Mouse (Mus musculus) ES-CJ7 (cell line): Measurements from ENCODE around the gene Hmcn1.

Experiments
- DNase-seq: peaks from one replicate; pipeline ENCODE4 v3.0.0; 2011; ENCODE audit warnings: low read depth, low spot score

Gene Hmcn1

GRCm38 (mm10) chr1:150877920-150878319, 115.3 kb downstream of the Hmcn1 start:
- DNase-seq: no peak

DNA sequence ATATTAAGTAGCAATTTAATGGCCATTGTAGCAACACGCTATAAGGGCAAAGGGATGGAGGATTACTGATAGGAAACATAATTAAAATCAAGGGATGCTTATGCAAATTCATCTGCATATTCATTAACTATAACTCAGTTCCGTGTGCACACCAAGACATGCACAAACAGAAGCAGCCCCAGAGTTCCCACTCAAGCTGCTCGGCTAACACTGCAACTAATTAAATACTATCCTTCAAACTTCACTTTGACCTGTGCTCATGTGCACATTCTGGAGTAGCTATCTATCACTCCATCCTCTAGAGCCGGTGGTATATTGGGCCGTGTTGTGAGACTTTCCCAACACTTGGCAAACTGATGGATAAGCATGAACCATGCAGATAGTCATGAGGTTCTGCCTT, 119.2 kb downstream of the Hmcn1 start:
- no peak for DNase-seq

DNA sequence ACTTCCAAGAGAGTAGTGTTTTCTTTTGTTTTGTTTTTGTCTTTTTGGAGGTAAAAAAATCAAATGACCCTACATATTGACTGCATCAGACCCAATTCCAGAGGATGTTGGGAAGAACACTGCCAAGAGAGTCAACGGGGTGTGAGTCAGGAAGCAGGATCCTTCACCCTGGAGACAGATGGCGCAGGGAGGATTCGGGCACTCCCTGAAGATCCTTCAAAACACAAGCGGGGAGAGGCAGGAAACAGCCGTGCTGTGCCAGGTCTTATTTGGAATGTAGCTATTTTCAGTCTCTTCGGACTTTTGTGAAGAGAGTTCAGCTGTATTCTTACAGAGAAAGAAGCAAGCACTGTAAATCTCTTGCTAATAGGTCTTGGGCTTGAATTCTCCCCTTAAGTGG, 120.0 kb downstream of the Hmcn1 start:
- no peak for DNase-seq

DNA sequence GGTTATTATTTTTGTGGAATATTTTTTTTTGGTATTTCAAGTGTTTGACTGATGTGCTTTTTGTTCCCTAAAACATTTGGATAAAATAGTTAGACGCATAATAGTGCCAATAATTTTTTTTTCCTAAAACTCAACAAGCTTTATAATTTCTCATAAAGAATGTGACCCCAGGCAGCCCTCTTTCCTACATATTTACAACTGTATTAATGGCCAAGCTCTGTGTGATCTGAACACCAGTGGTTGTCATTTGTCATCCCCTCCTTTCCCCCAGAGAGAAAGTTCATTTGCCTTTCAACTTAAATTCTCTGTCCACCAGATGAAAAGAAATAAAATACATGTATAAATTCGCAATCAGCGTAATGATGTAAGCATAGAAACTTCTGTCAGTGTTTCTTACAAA, 121.1 kb downstream of the Hmcn1 start:
- no peak for DNase-seq

DNA sequence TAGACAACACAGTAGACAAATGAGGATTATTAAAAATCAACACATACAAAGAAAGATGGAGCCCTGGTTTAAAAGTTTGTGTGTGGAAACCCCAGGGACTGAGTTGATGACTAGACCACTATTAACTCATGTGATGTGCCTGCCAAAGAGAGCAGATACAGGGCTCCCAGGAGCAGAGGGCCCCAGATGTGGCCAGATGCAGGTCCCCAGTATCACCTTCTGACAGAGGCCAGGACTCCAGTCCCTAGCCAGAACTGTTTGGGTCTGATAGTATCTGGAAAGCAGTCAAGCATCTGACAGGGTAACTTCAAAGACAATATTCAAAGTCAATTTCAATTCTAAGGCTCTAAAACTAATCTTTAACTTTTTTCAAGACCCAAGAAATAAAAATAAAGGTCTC, 124.0 kb downstream of the Hmcn1 start:
- no peak for DNase-seq

- DNase-seq: no peak
Measured at GRCm38 (mm10) chr1:150866615-150867014, 126.6 kb downstream of the Hmcn1 start.

DNA sequence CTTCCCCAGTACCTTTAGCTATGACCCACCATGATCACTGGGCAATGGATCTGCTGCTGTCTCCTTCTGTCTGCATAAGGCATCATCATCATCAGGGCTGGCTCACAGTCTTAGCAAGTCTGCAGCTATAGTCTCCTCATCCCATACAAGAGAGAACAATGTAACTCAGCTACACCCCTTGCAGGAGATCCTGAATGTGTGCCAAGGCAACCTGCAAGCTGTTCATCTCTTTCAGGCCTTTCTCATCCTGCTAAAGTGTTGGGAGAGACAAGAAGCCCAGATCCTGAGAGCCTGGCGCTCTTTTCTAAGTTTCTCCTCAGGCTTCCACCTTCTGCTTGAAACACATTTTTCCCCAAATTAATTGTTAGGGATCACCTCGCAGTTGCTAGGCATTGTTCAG, 135.5 kb downstream of the Hmcn1 start:
- no peak for DNase-seq

GRCm38 (mm10) chr1:150833448-150833847, 159.8 kb downstream of the Hmcn1 start:
- no peak for DNase-seq

GRCm38 (mm10) chr1:150829851-150830250, 163.4 kb downstream of the Hmcn1 start:
- DNase-seq: no peak

GRCm38 (mm10) chr1:150827169-150827568, 166.1 kb downstream of the Hmcn1 start:
- no peak for DNase-seq

GRCm38 (mm10) chr1:150824334-150825005, 168.8 kb downstream of the Hmcn1 start:
- peak; percentile 9 for DNase-seq

GRCm38 (mm10) chr1:150816035-150816807, 177.0 kb downstream of the Hmcn1 start:
- no peak for DNase-seq

GRCm38 (mm10) chr1:150814917-150815316, 178.3 kb downstream of the Hmcn1 start:
- no peak for DNase-seq

DNA sequence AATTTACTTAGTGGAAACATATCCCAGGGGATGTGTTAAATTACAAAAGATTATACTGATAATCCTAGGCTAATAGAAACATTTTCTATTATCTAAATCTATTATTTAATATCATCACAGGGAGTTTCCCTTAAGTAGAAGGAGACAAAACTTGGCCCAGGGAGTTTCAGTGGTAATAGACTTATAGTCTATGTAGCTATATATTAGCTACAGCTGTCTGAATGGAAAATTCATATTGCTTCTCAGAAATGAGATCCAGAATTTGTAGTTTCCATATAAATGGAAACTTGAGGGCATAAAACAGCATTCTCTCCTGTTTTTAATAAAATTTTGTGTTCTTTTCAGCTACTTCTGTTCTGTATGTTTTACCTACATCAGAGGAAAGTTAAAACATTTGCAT, 179.9 kb downstream of the Hmcn1 start:
- no peak for DNase-seq

- DNase-seq: no peak
Measured at GRCm38 (mm10) chr1:150806864-150807263, 186.4 kb downstream of the Hmcn1 start.

- DNase-seq: peak; percentile 73
Measured at GRCm38 (mm10) chr1:150805466-150805865, 187.8 kb downstream of the Hmcn1 start.

DNA sequence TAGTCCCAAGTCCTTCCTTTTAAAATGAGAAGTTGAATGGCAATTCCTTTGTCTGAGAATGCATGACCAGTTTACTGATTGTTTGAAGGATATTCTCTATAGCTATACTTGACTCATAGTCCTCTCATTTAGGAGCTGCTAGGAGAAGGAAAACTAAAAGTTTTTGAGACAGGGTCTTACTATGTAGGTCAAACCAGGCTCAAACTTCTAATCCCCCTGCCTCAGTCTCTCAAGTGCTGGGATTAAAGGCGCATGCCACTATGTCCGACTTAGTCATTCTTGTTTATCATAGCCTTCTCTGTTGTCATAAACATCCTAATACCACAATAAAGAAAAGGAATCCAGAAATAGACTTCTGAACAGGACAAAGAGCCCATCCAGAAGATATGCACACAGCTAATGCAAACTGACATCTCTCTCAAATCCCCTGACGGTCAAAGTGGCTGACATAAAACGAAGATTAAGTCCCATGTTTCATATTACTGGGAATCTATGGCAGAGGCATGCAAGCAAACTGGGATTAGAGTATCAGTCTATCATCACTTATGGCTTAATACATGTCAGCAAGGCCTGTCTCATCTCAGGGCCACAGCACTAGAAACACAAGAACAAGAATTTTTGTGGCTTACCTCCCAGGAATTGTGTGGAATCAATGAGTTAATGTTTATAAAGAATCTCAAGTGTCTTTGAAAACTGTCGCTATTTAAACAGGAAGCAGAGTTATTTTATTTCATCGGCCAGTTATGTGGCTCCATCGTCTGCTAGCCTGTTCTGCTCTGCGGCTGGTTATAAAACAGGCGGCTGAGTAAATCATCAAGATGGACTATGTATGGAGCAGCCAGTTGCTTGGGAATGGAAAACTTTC, 188.8 kb downstream of the Hmcn1 start:
- DNase-seq: no peak

GRCm38 (mm10) chr1:150802642-150803041, 190.6 kb downstream of the Hmcn1 start:
- DNase-seq: no peak

- DNase-seq: no peak
Measured at GRCm38 (mm10) chr1:150800611-150801263, 192.5 kb downstream of the Hmcn1 start.

GRCm38 (mm10) chr1:150798651-150799050, 194.6 kb downstream of the Hmcn1 start:
- DNase-seq: no peak

DNA sequence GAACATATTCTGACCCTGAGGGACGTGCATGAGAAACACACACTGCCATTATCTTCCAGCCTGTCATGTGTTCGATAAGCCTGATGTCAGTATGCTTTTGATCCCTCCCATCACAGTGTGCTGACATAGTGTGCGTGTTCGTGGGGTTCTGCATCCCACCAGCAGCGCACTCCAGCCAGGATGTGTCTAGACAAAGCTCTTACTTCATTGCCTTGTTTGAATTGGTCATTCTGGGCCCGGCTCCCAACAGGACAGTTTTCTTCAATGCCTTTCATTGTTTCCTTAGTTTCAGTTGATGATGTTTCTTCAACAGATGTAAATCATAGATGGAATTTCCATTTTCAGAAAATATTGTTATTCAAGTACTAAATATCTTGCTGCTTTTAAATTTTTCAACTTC, 206.5 kb downstream of the Hmcn1 start:
- DNase-seq: no peak
